Mouse (Mus musculus) CD4-positive, CD25-positive, alpha-beta regulatory T cell, adult 2 months (primary cell): ENCODE measurements around the gene Ipo11.

Source experiments
- DNase-seq: peaks from one replicate; pipeline ENCODE4 v3.0.0-alpha.2; 2012; ENCODE audit warnings: low read depth, low spot score

Ipo11 gene

GRCm38 (mm10) chr13:106817066-106817465 lies 119.7 kb downstream of the Ipo11 start:
- no peak for DNase-seq

- no peak for DNase-seq
These were observed 123.2 kb downstream of the Ipo11 start for GRCm38 (mm10) chr13:106813519-106813918.

- DNase-seq: no peak
These were observed 123.7 kb downstream of the Ipo11 start for GRCm38 (mm10) chr13:106813087-106813486.

- DNase-seq: no peak
These were observed 126.6 kb downstream of the Ipo11 start for GRCm38 (mm10) chr13:106810156-106810555.

GRCm38 (mm10) chr13:106808821-106809220 lies 127.9 kb downstream of the Ipo11 start:
- DNase-seq: no peak

- no peak for DNase-seq
These were observed 128.4 kb downstream of the Ipo11 start for GRCm38 (mm10) chr13:106808315-106808714.

- no peak for DNase-seq
These were observed 129.5 kb downstream of the Ipo11 start for GRCm38 (mm10) chr13:106807303-106807702.

- DNase-seq: no peak
These were observed 131.6 kb downstream of the Ipo11 start for GRCm38 (mm10) chr13:106805146-106805545.

- no peak for DNase-seq
These were observed 138.7 kb downstream of the Ipo11 start for GRCm38 (mm10) chr13:106798026-106798425.

GRCm38 (mm10) chr13:106788817-106789216 lies 147.9 kb downstream of the Ipo11 start:
- no peak for DNase-seq

- no peak for DNase-seq
These were observed 168.0 kb downstream of the Ipo11 start for GRCm38 (mm10) chr13:106768807-106769206.

- DNase-seq: no peak
These were observed 174.1 kb downstream of the Ipo11 start for GRCm38 (mm10) chr13:106762611-106763010.

GRCm38 (mm10) chr13:106761661-106762060 lies 175.1 kb downstream of the Ipo11 start:
- DNase-seq: no peak

- DNase-seq: no peak
These were observed 176.4 kb downstream of the Ipo11 start for GRCm38 (mm10) chr13:106760232-106760875.

GRCm38 (mm10) chr13:106755892-106756291 lies 180.9 kb downstream of the Ipo11 start:
- DNase-seq: no peak

- DNase-seq: no peak
These were observed 182.5 kb downstream of the Ipo11 start for GRCm38 (mm10) chr13:106754216-106754615.

- DNase-seq: no peak
These were observed 184.8 kb downstream of the Ipo11 start for GRCm38 (mm10) chr13:106751951-106752350.

- DNase-seq: no peak
These were observed 189.9 kb downstream of the Ipo11 start for GRCm38 (mm10) chr13:106746823-106747222.

GRCm38 (mm10) chr13:106745201-106745600 lies 191.6 kb downstream of the Ipo11 start:
- no peak for DNase-seq
